Mouse (Mus musculus) bone marrow, adult 2 months (tissue): ENCODE data around the gene 2010315B03Rik.

Source experiments
- CTCF ChIP-seq: fragments of 200-500 bp; IDR thresholded peaks from 2 replicates; pipeline ENCODE4 v1.5.1; 2011; ENCODE audit warnings: low read length, control low read depth; ENCODE audit not compliant: control insufficient read depth, insufficient read depth
- POLR2A ChIP-seq: fragments of 200-500 bp; IDR thresholded peaks from 2 replicates; pipeline ENCODE4 v1.6.1; 2011; ENCODE audit warnings: low read depth, mild to moderate bottlenecking, control low read depth, low read length, borderline replicate concordance; ENCODE audit not compliant: control insufficient read depth

DNA sequence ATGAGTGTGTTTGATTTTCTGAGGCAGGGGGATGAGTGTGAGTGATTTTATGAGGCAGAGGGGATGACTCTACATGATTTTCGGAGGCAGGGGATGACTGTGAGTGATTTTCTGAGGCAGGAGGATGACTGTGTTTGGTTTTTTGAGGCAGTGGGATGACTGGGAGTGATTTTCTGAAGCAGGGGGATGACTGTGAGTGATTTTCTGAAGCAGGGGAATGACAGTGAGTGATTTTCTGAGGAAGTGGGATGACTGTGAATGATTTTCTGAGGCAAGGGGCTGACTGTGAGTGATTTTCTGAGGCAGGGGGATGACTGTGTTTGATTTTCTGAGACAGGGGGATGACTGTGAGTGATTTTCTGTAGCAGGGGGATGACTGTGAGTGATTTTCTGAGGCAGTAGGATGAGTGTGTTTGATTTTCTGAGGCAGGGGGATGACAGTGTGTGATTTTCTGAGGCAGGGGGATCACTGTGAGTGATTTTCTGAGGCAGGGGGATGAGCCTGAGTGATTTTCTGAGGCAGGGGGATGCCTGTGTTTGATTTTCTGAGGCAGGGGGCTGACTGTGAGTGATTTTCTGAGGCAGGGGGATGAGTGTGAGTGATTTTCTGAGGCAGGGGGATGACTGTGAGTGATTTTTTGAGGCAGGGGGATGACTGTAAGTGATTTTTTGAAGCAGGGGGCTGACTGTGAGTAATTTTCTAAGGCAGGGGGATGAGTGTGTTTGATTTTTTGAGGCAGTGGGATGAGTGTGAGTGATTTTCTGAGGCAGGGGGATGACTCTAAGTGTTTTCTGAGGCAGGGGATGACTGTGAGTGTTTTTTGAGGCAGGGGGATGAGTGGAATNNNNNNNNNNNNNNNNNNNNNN, 55.1 kb downstream of the 2010315B03Rik start:
- no peak for TF ChIP-seq CTCF
- no peak for TF ChIP-seq POLR2A
